Mouse (Mus musculus) liver, embryonic 14.5 days (tissue): ENCODE measurements at regions not wholly inside any gene's neighbourhood (a gene's known extent, or its start where the extent isn't known, plus 50 kb on each side); places are given as distances from the start of the nearest gene placed in this dataset.

Source experiments
- CTCF ChIP-seq: IDR thresholded peaks from 2 replicates; pipeline ENCODE4 v1.5.1; 2016; ENCODE audit warnings: antibody characterized with exemption, low read depth, control low read depth
- EP300 ChIP-seq: IDR thresholded peaks from 2 replicates; pipeline ENCODE4 v1.6.1; 2016; ENCODE audit warnings: antibody characterized with exemption, low read depth

DNA sequence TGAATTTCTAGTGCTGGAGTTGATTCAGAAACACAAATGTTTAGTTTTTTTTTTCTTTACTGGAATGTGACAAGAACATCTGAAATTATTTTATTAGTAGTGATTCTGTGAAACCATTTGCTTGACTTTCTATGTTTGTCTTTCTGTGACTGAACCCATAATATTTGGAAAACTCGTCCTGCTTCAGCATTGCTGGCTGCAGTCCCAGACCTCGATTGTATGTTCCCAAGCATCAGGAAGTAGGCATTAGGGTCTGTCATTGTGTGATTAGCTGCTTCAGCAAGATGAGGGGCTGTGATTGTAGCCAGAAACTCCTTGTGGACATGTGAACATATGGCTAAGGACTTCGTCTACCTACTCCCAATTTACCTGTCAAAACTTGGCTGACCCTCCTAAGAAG lies 122.2 kb upstream of the Zwint start:
- no peak for TF ChIP-seq CTCF
- no peak for TF ChIP-seq EP300
